8 mouse cellular contexts compared by ENCODE assay signal in genomic region chr16:4639831-4640237, GRCm38 (mm10). TPM values are rescaled to one million over a fixed set of nuclear protein-coding genes. Genes with fewer than 3 reads are reported as not detected.
A peak's percentile ranks its signal among the peaks of the same experiment; 100 is the strongest.
DNase-seq lines count a peak whose midpoint lies in the region; ATAC-seq lines count a peak whose summit lies in the region.

Gene Vasn, plus strand, starts transcription at chr16:4639941.
Gene Dnaja3, plus strand, starts transcription at chr16:4639989.

- H3K27ac ChIP-seq in forebrain, embryonic 10.5 days: peak within 1 kb of the TSS; percentile 87
- H3K27ac ChIP-seq in heart, embryonic 13.5 days (replicated peaks): peak within 1 kb of the TSS; percentile 92
- H3K27ac ChIP-seq in liver, embryonic 11.5 days (ENCODE audit: low read depth, low read length): peak within 1 kb of the TSS; percentile 72
- H3K27ac ChIP-seq in stomach, embryonic 14.5 days (ENCODE audit: low read length): peak within 1 kb of the TSS; percentile 93

- H3K4me2 ChIP-seq in heart, embryonic 13.5 days: peak within 1 kb of the TSS; percentile 82
- H3K4me2 ChIP-seq in liver, embryonic 11.5 days: peak within 1 kb of the TSS; percentile 97
- H3K4me2 ChIP-seq in stomach, embryonic 14.5 days (replicated peaks; ENCODE audit: low read depth, low read length): peak within 1 kb of the TSS; percentile 52

- no peaks in the 10 kb centered on the region for H3K27me3 ChIP-seq in forebrain, embryonic 10.5 days (ENCODE audit: poor library complexity, severe bottlenecking)
- H3K27me3 ChIP-seq in heart, embryonic 13.5 days (replicated peaks): no peaks in the 10 kb centered on the region
- no peaks in the 10 kb centered on the region for H3K27me3 ChIP-seq in liver, embryonic 11.5 days (replicated peaks; ENCODE audit: control insufficient read depth, insufficient read depth, low read length)
- no peaks in the 10 kb centered on the region for H3K27me3 ChIP-seq in stomach, embryonic 14.5 days (ENCODE audit: control insufficient read depth, insufficient read depth, low read length)

- no peaks in the 10 kb centered on the region for H3K9me3 ChIP-seq in forebrain, embryonic 10.5 days
- no peaks in the 10 kb centered on the region for H3K9me3 ChIP-seq in heart, embryonic 13.5 days
- H3K9me3 ChIP-seq in liver, embryonic 11.5 days (ENCODE audit: control insufficient read depth, low read length): no peaks in the 10 kb centered on the region
- H3K9me3 ChIP-seq in stomach, embryonic 14.5 days (ENCODE audit: control insufficient read depth, low read depth, low read length): no peaks in the 10 kb centered on the region

- WGBS in forebrain, embryonic 10.5 days: 2% methylated on average over 22 of the region's 22 CpGs
- 2% methylated on average over 22 of the region's 22 CpGs for WGBS in heart, embryonic 13.5 days
- 2% methylated on average over 22 of the region's 22 CpGs for WGBS in liver, embryonic 11.5 days
- WGBS in stomach, embryonic 14.5 days: under 1% methylated on average over 22 of the region's 22 CpGs

- peak; percentile 44 to 52 for DNase-seq in cerebellum, postnatal 4 days (ENCODE audit: low spot score in 2 of 2)
- DNase-seq in cerebellum, adult 11-12 months: no peak
- peak; percentile 88 for DNase-seq in forebrain, embryonic 10.5 days (ENCODE audit: extremely low spot score, low spot score)
- peak; percentile 95 for DNase-seq in kidney, postnatal 10 days
- peak; percentile 83 for DNase-seq in liver, embryonic 11.5 days (ENCODE audit: low spot score)
- DNase-seq in natural killer cell, adult 2 months (ENCODE audit: low spot score in 2 of 2): peak; percentile 23 to 35

- H3K4me1 ChIP-seq in forebrain, embryonic 10.5 days: peaks cover 58% of the 10 kb centered on the region
- H3K4me1 ChIP-seq in heart, embryonic 13.5 days: peaks cover 75% of the 10 kb centered on the region
- peaks cover 33% of the 10 kb centered on the region for H3K4me1 ChIP-seq in liver, embryonic 11.5 days (replicated peaks; ENCODE audit: control insufficient read depth, insufficient read depth, low read length)
- H3K4me1 ChIP-seq in stomach, embryonic 14.5 days (ENCODE audit: control insufficient read depth, insufficient read depth, low read length): peaks cover 38% of the 10 kb centered on the region

- ATAC-seq in heart, embryonic 13.5 days (ENCODE audit: extremely low read depth, insufficient number of reproducible peaks, low FRiP score, low TSS enrichment): peak; percentile 70
- ATAC-seq in liver, embryonic 11.5 days (replicated peaks; ENCODE audit: low FRiP score): peak; percentile 93
- ATAC-seq in stomach, embryonic 14.5 days (ENCODE audit: insufficient number of reproducible peaks, insufficient read depth, low FRiP score, low read depth): peak; percentile 94

- peaks cover 14% of the 10 kb centered on the region for H3K36me3 ChIP-seq in forebrain, embryonic 10.5 days (replicated peaks)
- H3K36me3 ChIP-seq in heart, embryonic 13.5 days: peaks cover 5% of the 10 kb centered on the region; the same call in 1 of the 2 replicates
- no peaks in the 10 kb centered on the region; the same call in 1 of the 2 replicates for H3K36me3 ChIP-seq in liver, embryonic 11.5 days (ENCODE audit: control insufficient read depth, insufficient read depth, low read length)
- no peaks in the 10 kb centered on the region; the same call in 1 of the 2 replicates for H3K36me3 ChIP-seq in stomach, embryonic 14.5 days (ENCODE audit: control insufficient read depth, insufficient read depth, low read length)

- peak within 1 kb of the TSS; percentile 78 for H3K4me3 ChIP-seq in forebrain, embryonic 10.5 days
- H3K4me3 ChIP-seq in heart, embryonic 13.5 days: peak within 1 kb of the TSS; percentile 70
- peak within 1 kb of the TSS; percentile 79 for H3K4me3 ChIP-seq in liver, embryonic 11.5 days (ENCODE audit: low read depth, low read length)
- peak within 1 kb of the TSS; percentile 72 for H3K4me3 ChIP-seq in stomach, embryonic 14.5 days (ENCODE audit: low read depth, low read length)

- peak within 1 kb of the TSS; percentile 90 for H3K9ac ChIP-seq in heart, embryonic 13.5 days
- peak within 1 kb of the TSS; percentile 69 for H3K9ac ChIP-seq in liver, embryonic 11.5 days (ENCODE audit: low read depth, low read length)
- H3K9ac ChIP-seq in stomach, embryonic 14.5 days (replicated peaks; ENCODE audit: low read depth, low read length): peak within 1 kb of the TSS; percentile 82

RNA-seq across cellular contexts. Expression of gene Vasn, which starts in this region (rescaled TPM):
- polyA plus RNA-seq in forebrain, embryonic 10.5 days (2016; fragmentation: Nextera tagmentation; extraction: Ambion mirVana): 9.2 and 9.3 TPM in 2 replicates
- 15.2 and 15.8 TPM in 2 replicates for polyA plus RNA-seq in heart, embryonic 13.5 days (2015; fragmentation: Nextera tagmentation; extraction: Ambion mirVana)
- polyA plus RNA-seq in liver, embryonic 11.5 days (2014; fragmentation: Nextera tagmentation; extraction: Ambion mirVana): 9.3 and 9.4 TPM in 2 replicates
- 17.5 and 20.4 TPM in 2 replicates for polyA plus RNA-seq in stomach, embryonic 14.5 days (2014; fragmentation: Nextera tagmentation; extraction: Ambion mirVana)

RNA-seq across cellular contexts. Expression of gene Dnaja3, which starts in this region (rescaled TPM):
- 63.7 and 66.3 TPM in 2 replicates for polyA plus RNA-seq in forebrain, embryonic 10.5 days (2016; fragmentation: Nextera tagmentation; extraction: Ambion mirVana)
- polyA plus RNA-seq in heart, embryonic 13.5 days (2015; fragmentation: Nextera tagmentation; extraction: Ambion mirVana): 65.6 and 72.5 TPM in 2 replicates
- 104 and 111 TPM in 2 replicates for polyA plus RNA-seq in liver, embryonic 11.5 days (2014; fragmentation: Nextera tagmentation; extraction: Ambion mirVana)
- 57.8 and 61.6 TPM in 2 replicates for polyA plus RNA-seq in stomach, embryonic 14.5 days (2014; fragmentation: Nextera tagmentation; extraction: Ambion mirVana)
